Mouse (Mus musculus): ENCODE data around the gene Mki67. TPM values are rescaled to one million over a fixed set of nuclear protein-coding genes. Genes with fewer than 3 reads are reported as not detected.
"Not testable (repeated sequence)": the region's sequence is repeated elsewhere in the genome, so short reads cannot be mapped to it uniquely, and the experiment has no call there.

Gene Mki67
- polyA plus RNA-seq, 1 experiment, result 2.9 TPM

DNA sequence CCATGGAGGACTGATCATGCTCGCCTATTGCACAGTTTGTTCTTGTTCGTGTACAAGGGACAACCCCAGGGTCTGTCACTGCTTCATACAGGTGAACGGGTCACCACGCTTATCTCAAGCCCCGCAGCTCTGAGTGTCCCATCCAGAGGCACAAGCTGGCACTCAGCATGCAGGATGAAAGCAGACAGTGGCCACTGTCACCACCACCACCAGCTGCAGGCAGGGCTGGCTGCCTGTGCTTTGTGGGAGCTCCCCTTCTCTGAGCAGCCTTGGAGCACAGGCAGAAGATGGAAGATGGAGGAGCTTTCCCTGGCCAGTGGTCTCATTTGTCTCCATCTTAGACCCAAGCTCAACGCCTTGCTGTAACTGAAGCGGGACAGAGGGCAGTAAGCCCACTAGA, 31.2 kb downstream of the Mki67 start:
- Histone ChIP-seq H3K4me3 (ENCODE audit: control insufficient read depth, low read depth, low read length) (no peak overlapping the region), H3K27me3 (ENCODE audit: control insufficient read depth, insufficient read depth, low read length) (no peaks in the 10 kb centered on the region), H3K4me1 (ENCODE audit: control insufficient read depth, insufficient read depth, low read length) (peaks cover 2% of the 10 kb centered on the region; the same call in 1 of the 2 replicates), H3K27ac (ENCODE audit: control insufficient read depth, insufficient read depth, low read depth, low read length) (no peak overlapping the region), H3K36me3 (ENCODE audit: control insufficient read depth, insufficient read depth, low read length) (no peaks in the 10 kb centered on the region; the same call in 1 of the 2 replicates)
- TF ChIP-seq POLR2A (IDR thresholded peaks at IDR 0.05; ENCODE audit: control insufficient read depth, low read depth, low read length), result no peak
- TF ChIP-seq CTCF (IDR thresholded peaks at IDR 0.05; ENCODE audit: control insufficient read depth, insufficient read depth, insufficient replicate concordance, low read depth, low read length), result no peak

DNA sequence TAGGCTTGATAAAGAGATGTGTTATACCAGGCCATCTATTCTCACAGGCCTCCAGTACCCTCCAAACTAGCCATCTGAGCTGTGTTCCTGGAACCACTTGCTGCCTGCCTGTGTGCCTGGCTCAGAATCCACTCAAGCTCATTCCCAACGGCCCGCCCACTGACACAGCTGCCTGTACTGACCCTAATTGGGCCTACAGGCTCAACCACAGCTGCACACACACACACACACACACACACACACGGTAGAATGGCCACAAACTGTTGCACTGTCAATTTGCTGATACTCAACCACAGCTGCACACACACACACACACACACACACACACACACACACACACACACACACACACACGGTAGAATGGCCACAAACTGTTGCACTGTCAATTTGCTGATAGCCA, 32.1 kb downstream of the Mki67 start:
- H3K27ac ChIP-seq (ENCODE audit: control insufficient read depth, insufficient read depth, low read depth, low read length); H3K4me1 ChIP-seq (ENCODE audit: control insufficient read depth, insufficient read depth, low read length); H3K4me3 ChIP-seq (ENCODE audit: control insufficient read depth, low read depth, low read length); H3K36me3 ChIP-seq (ENCODE audit: control insufficient read depth, insufficient read depth, low read length); H3K27me3 ChIP-seq (ENCODE audit: control insufficient read depth, insufficient read depth, low read length): not testable (repeated sequence)

DNA sequence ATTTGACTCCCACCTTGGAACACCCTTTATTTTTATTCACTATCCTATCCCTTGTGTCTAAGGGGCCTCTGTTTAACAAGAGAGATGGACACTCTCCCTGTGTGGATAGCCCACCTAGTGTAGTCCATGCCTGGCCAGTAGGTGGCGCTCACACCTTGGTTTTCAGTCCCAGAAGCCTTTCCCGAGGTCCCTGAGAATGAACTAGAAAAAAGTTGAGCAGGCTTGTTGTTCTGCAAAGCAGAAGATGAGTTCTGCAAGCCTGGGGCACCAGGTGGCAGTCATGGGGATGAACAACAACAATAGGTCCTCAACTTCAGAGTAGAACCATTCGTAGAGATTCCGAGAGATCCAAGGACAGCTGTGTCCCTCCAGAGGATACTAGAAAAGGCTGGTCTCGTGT, 35.8 kb downstream of the Mki67 start:
- TF ChIP-seq CTCF (IDR thresholded peaks at IDR 0.05; ENCODE audit: control insufficient read depth, insufficient read depth, insufficient replicate concordance, low read depth, low read length) (peak; percentile 81), POLR2A (IDR thresholded peaks at IDR 0.05; ENCODE audit: control insufficient read depth, low read depth, low read length) (no peak)
- Histone ChIP-seq H3K4me1 (ENCODE audit: control insufficient read depth, insufficient read depth, low read length) (peaks cover 2% of the 10 kb centered on the region; the same call in 1 of the 2 replicates), H3K4me3 (ENCODE audit: control insufficient read depth, low read depth, low read length) (no peak overlapping the region)

DNA sequence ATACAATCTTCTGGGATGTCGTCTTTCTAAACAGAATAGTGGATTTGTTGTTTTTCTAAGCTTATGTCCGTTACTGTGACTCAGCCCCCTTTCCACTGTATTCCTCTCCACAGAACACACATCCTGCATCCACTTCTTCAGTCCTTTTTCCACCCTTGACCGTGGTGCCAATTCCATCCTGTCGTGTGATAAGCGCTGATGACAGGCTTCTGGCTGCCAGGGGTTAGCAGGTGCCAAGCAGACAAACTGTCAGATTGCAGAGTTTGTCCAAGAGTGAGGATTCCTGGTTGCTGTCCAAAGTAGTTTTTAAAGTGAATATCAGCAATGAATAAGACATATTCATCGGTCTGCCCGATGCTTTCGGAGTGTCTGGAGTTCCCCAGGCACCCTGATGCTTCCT, 39.4 kb downstream of the Mki67 start:
- Histone ChIP-seq H3K4me3 (ENCODE audit: control insufficient read depth, low read depth, low read length) (no peak overlapping the region), H3K27me3 (ENCODE audit: control insufficient read depth, insufficient read depth, low read length) (no peaks in the 10 kb centered on the region), H3K27ac (ENCODE audit: control insufficient read depth, insufficient read depth, low read depth, low read length) (no peak overlapping the region), H3K36me3 (ENCODE audit: control insufficient read depth, insufficient read depth, low read length) (no peaks in the 10 kb centered on the region), H3K4me1 (ENCODE audit: control insufficient read depth, insufficient read depth, low read length) (no peaks in the 10 kb centered on the region)
- no peak for TF ChIP-seq CTCF (IDR thresholded peaks at IDR 0.05; ENCODE audit: control insufficient read depth, insufficient read depth, insufficient replicate concordance, low read depth, low read length)
- TF ChIP-seq POLR2A (IDR thresholded peaks at IDR 0.05; ENCODE audit: control insufficient read depth, low read depth, low read length), result no peak

More for the DNA sequence above, 35.8 kb downstream of the Mki67 start:
- Histone ChIP-seq H3K27me3 (ENCODE audit: control insufficient read depth, insufficient read depth, low read length) (no peaks in the 10 kb centered on the region), H3K36me3 (ENCODE audit: control insufficient read depth, insufficient read depth, low read length) (no peaks in the 10 kb centered on the region), H3K27ac (ENCODE audit: control insufficient read depth, insufficient read depth, low read depth, low read length) (no peak overlapping the region)

DNA sequence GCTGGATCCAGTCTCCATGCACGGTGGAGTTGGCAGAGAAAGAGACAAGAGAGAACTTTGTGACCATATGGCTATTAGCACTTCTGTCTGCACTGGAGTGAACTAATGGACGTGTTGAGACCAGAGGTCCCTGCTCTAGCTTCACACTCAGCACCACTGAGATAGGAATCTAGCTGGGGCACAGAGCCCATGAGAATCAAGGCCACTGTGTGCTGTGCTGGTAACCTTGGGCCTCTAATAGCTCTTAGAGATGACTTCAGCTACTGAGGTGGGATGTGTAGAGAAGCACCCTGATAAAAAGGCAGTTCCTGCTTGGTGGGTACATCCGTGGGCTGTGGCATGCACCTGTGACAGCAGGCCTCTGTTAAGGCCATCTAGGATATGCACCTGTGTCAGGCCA, 42.6 kb downstream of the Mki67 start:
- Histone ChIP-seq H3K36me3 (ENCODE audit: control insufficient read depth, insufficient read depth, low read length) (no peaks in the 10 kb centered on the region), H3K27ac (ENCODE audit: control insufficient read depth, insufficient read depth, low read depth, low read length) (no peak overlapping the region), H3K4me3 (ENCODE audit: control insufficient read depth, low read depth, low read length) (no peak overlapping the region), H3K4me1 (ENCODE audit: control insufficient read depth, insufficient read depth, low read length) (no peaks in the 10 kb centered on the region), H3K27me3 (ENCODE audit: control insufficient read depth, insufficient read depth, low read length) (no peaks in the 10 kb centered on the region)
- no peak for TF ChIP-seq CTCF (IDR thresholded peaks at IDR 0.05; ENCODE audit: control insufficient read depth, insufficient read depth, insufficient replicate concordance, low read depth, low read length)
- no peak for TF ChIP-seq POLR2A (IDR thresholded peaks at IDR 0.05; ENCODE audit: control insufficient read depth, low read depth, low read length)

DNA sequence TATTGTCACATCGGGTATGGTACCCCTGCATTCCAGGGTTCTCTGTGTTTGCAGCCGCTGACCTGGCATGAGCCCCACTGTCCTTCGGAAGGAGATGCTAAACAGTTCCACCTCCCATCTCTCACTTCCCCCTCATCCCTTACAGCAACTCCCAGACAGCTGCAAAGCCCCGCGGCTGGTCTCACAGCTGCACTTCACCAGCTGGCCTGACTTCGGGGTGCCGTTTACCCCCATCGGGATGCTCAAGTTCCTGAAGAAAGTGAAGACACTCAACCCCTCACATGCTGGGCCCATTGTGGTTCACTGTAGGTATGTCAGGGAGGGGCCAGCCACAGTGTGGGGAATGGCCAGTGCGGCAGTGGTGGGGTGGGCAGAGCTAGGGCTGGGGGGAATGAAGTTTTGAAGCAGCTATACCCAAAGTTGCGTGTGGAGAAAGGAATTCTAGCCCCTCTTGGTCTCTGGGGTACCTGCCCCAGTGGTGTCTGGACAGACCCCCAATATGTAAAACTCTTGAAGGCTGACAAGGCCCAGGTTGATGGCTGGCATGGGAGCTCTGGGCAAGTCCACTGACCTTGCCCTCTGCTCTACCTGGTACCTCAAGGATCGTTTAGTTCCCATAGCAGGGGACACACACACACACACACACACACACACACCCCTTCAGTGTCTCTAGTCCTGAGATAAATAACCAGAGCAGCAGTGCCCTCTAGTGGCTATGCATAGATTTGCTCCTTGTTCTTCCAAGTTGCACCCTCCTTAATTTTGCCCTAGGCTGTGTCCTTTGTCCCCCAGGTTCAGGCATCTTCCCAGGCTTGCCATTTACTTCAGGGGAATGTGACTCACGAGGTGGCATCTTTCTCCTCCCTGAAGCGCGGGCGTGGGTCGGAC, 47.1 kb downstream of the Mki67 start:
- Histone ChIP-seq H3K36me3 (ENCODE audit: control insufficient read depth, insufficient read depth, low read length) (no peaks in the 10 kb centered on the region), H3K27me3 (ENCODE audit: control insufficient read depth, insufficient read depth, low read length) (no peaks in the 10 kb centered on the region), H3K4me1 (ENCODE audit: control insufficient read depth, insufficient read depth, low read length) (no peaks in the 10 kb centered on the region; the same call in 1 of the 2 replicates), H3K27ac (ENCODE audit: control insufficient read depth, insufficient read depth, low read depth, low read length) (no peak overlapping the region), H3K4me3 (ENCODE audit: control insufficient read depth, low read depth, low read length) (no peak overlapping the region)
- TF ChIP-seq CTCF (IDR thresholded peaks at IDR 0.05; ENCODE audit: control insufficient read depth, insufficient read depth, insufficient replicate concordance, low read depth, low read length) (no peak), POLR2A (IDR thresholded peaks at IDR 0.05; ENCODE audit: control insufficient read depth, low read depth, low read length) (no peak)

DNA sequence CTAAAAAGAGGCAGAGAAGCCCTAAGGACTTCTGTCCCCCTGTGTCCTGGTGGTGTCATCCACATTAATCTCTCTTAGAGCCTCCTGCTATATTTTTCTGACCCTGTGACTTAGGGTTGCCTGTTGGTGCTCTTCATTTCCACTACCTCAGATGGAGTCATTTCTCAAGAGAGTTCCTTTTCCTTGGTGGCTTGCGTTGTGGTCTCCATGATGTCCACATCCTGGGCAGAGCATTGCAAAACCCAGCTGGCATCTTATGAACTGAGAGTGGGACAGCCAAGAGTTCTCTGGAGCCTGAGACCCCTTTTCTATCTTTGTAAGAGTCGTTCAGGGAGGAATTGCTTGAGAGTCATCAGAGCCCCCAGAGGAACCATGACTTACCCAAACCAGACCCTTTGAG, 49.8 kb downstream of the Mki67 start:
- no peaks in the 10 kb centered on the region for H3K36me3 ChIP-seq (ENCODE audit: control insufficient read depth, insufficient read depth, low read length)
- H3K27ac ChIP-seq (ENCODE audit: control insufficient read depth, insufficient read depth, low read depth, low read length), result no peak overlapping the region
- H3K4me3 ChIP-seq (ENCODE audit: control insufficient read depth, low read depth, low read length), result no peak overlapping the region
- H3K4me1 ChIP-seq (ENCODE audit: control insufficient read depth, insufficient read depth, low read length), result no peaks in the 10 kb centered on the region; the same call in 1 of the 2 replicates
- TF ChIP-seq CTCF (IDR thresholded peaks at IDR 0.05; ENCODE audit: control insufficient read depth, insufficient read depth, insufficient replicate concordance, low read depth, low read length) (no peak), POLR2A (IDR thresholded peaks at IDR 0.05; ENCODE audit: control insufficient read depth, low read depth, low read length) (no peak)
- H3K27me3 ChIP-seq (ENCODE audit: control insufficient read depth, insufficient read depth, low read length), result no peaks in the 10 kb centered on the region

All from testis, adult 2 months (tissue).